Mouse (Mus musculus): ENCODE results near the gene Pgap2.
"Not testable (repeated sequence)": the region's sequence is repeated elsewhere in the genome, so short reads cannot be mapped to it uniquely, and the experiment has no call there.

- TF ChIP-seq CTCF (IDR thresholded peaks at IDR 0.05; ENCODE audit: borderline replicate concordance, control insufficient read depth, extremely low read depth, insufficient read depth, low read length, poor library complexity); POLR2A (IDR thresholded peaks at IDR 0.05; ENCODE audit: control insufficient read depth, extremely low read depth, insufficient read depth, low read length, poor library complexity): not testable (repeated sequence)
These were observed 56.0 kb downstream of the Pgap2 start for GRCm38 (mm10) chr7:102266021-102266400.

Measured in thymus, adult 2 months (tissue).